Mouse (Mus musculus) E14TG2a.4 (cell line): ENCODE results near the gene Ipo11.

Experiments
- CTCF ChIP-seq: conservative IDR thresholded peaks from 2 replicates; pipeline ENCODE4 v1.5.1; 2014; ENCODE audit warnings: low read length
- NANOG ChIP-seq: IDR thresholded peaks from 2 replicates; pipeline ENCODE4 v1.6.1; 2014; ENCODE audit warnings: borderline replicate concordance, low read length, mixed read lengths
- POU5F1 ChIP-seq: IDR thresholded peaks from 2 replicates; pipeline ENCODE4 v1.6.1; 2014; ENCODE audit warnings: low read length, borderline replicate concordance

DNA sequence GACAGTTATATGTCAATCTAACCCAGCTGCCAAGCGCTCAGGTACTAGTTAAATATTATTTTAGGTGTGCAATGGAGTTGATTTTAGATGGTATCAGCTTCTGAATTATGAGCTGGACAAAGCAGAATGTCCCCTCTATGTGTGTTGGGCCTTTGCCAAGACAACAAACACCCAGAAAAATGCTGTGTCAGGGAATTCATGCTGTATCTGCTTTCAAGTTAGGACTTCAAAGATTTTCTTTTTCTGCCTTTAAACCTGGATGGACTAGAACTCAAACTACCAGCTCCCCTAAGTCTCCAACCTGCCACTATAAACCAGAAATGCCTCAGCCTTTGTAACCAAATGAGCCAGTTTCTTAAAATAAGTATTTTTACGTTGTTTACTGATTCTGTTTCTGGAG lies 116.6 kb downstream of the Ipo11 start:
- TF ChIP-seq CTCF = no peak
- no peak for TF ChIP-seq POU5F1
- TF ChIP-seq NANOG = no peak
